Mouse (Mus musculus) kidney, embryonic 15.5 days (tissue): ENCODE data around the gene Mrps9. TPM values are rescaled to one million over a fixed set of nuclear protein-coding genes. Genes with fewer than 3 reads are reported as not detected.
A peak's percentile ranks its signal among the peaks of the same experiment; 100 is the strongest.

ENCODE experiments used
- ATAC-seq: fragments of 200-750 bp; cut with Nextera tagmentation; replicated peaks from 2 replicates; pipeline ENCODE4 v1.8.0; 2017; ENCODE audit warnings: moderate TSS enrichment; ENCODE audit not compliant: low FRiP score
- H3K27ac ChIP-seq: fragments of 300-500 bp; sonication (generic); 2 replicates; pipeline ENCODE4 v1.5.1; 2015; ENCODE audit warnings: mild to moderate bottlenecking, inconsistent platforms
- H3K27me3 ChIP-seq: fragments of 300-500 bp; sonication (generic); 2 replicates; pipeline ENCODE4 v1.6.1; 2015; ENCODE audit warnings: inconsistent platforms
- H3K36me3 ChIP-seq: fragments of 300-500 bp; sonication (generic); 2 replicates; pipeline ENCODE4 v1.6.1; 2015; ENCODE audit warnings: inconsistent platforms
- H3K4me1 ChIP-seq: fragments of 300-500 bp; sonication (generic); 2 replicates; pipeline ENCODE4 v1.6.1; 2015; ENCODE audit warnings: inconsistent platforms
- H3K4me2 ChIP-seq: fragments of 300-500 bp; sonication (generic); 2 replicates; pipeline ENCODE4 v1.6.1; 2015; ENCODE audit warnings: moderate library complexity, mild to moderate bottlenecking, inconsistent platforms
- H3K4me3 ChIP-seq: fragments of 300-500 bp; sonication (generic); replicated peaks from 2 replicates; pipeline ENCODE4 v1.5.1; 2015; ENCODE audit warnings: mild to moderate bottlenecking, inconsistent platforms
- H3K9ac ChIP-seq: fragments of 300-500 bp; sonication (generic); 2 replicates; pipeline ENCODE4 v1.6.1; 2015; ENCODE audit warnings: mild to moderate bottlenecking, inconsistent platforms
- H3K9me3 ChIP-seq: fragments of 300-500 bp; sonication (generic); replicated peaks from 2 replicates; pipeline ENCODE4 v1.6.1; 2016; ENCODE audit warnings: inconsistent platforms
- WGBS: fragments of 180-500 bp; shearing (Covaris S2); methylation state at CpG from one replicate; pipeline ENCODE4 v1.1.7; 2015; ENCODE audit warnings: mixed read lengths; 5-methylcytosine and 5-hydroxymethylcytosine counted together
- polyA plus RNA-seq: library from polyadenylated mRNA; unstranded; fragments of >200 nt; fragmentation: Nextera tagmentation; extraction: Ambion mirVana; gene quantifications from 2 replicates; pipeline ENCODE4 v1.2.1, GENCODE M21; 2015

The Mrps9 gene
- polyA plus RNA-seq, 1 experiment from 2014 or later, result 58.8 TPM

- 0 out of 2 replicates have a peak, but pooled peaks cover 3% of the 10 kb centered on the region for H3K27me3 ChIP-seq
- no peak overlapping the region for H3K4me2 ChIP-seq
- H3K9ac ChIP-seq, result no peak overlapping the region
- 0 out of 2 replicates have a peak, but pooled peaks have one; percentile 38 for ATAC-seq
- 17% methylated on average over 4 of the region's 4 CpGs for WGBS
- no peaks in the 10 kb centered on the region for H3K36me3 ChIP-seq
- no peak overlapping the region for H3K4me3 ChIP-seq
- H3K4me1 ChIP-seq, result peaks cover 12% of the 10 kb centered on the region
- H3K9me3 ChIP-seq, result no peaks in the 10 kb centered on the region
- H3K27ac ChIP-seq, result no peak overlapping the region
Measured at GRCm38 (mm10) chr1:42915062-42915461, 64.0 kb downstream of the Mrps9 start.

DNA sequence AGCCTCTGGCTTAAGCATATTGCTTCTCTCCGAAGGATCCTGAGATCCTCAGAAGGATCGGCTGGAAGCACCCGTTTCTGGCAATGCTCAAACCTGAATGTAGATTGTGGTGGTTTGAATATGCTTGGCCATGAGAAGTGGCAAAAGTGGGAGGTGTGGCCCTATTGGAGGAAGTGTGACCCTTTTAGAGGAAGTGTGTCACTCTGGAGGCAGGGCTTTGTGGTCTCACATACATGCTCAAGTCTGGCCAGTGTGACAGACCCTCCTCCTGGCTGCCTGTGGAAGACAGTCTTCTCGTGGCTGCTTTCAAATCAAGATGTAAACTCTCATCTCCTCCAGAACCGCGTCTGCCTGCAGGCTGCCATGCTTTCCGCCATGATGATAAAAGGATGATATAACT, 65.7 kb downstream of the Mrps9 start:
- peaks cover 5% of the 10 kb centered on the region; the same call in 1 of the 2 replicates for H3K4me1 ChIP-seq
- H3K9me3 ChIP-seq, result no peaks in the 10 kb centered on the region
- ATAC-seq, result no peak
- H3K4me3 ChIP-seq, result no peak overlapping the region
- 81% methylated on average over 7 of the region's 7 CpGs for WGBS
- H3K9ac ChIP-seq, result no peak overlapping the region
- H3K27ac ChIP-seq, result no peak overlapping the region
- no peak overlapping the region for H3K4me2 ChIP-seq
- H3K36me3 ChIP-seq, result no peaks in the 10 kb centered on the region
- H3K27me3 ChIP-seq, result 0 out of 2 replicates have a peak, but pooled peaks cover 3% of the 10 kb centered on the region

GRCm38 (mm10) chr1:42917908-42918307, 66.9 kb downstream of the Mrps9 start:
- peak; percentile 68; the same call in 1 of the 2 replicates for ATAC-seq
- peak overlapping the region; percentile 20 for H3K4me2 ChIP-seq
- H3K36me3 ChIP-seq, result no peaks in the 10 kb centered on the region
- 0 out of 2 replicates have a peak, but pooled peaks cover 3% of the 10 kb centered on the region for H3K27me3 ChIP-seq
- 22% methylated on average over 4 of the region's 4 CpGs for WGBS
- no peak overlapping the region for H3K27ac ChIP-seq
- H3K4me1 ChIP-seq, result peaks cover 5% of the 10 kb centered on the region; the same call in 1 of the 2 replicates
- H3K9ac ChIP-seq, result no peak overlapping the region
- H3K4me3 ChIP-seq, result no peak overlapping the region
- H3K9me3 ChIP-seq, result no peaks in the 10 kb centered on the region

DNA sequence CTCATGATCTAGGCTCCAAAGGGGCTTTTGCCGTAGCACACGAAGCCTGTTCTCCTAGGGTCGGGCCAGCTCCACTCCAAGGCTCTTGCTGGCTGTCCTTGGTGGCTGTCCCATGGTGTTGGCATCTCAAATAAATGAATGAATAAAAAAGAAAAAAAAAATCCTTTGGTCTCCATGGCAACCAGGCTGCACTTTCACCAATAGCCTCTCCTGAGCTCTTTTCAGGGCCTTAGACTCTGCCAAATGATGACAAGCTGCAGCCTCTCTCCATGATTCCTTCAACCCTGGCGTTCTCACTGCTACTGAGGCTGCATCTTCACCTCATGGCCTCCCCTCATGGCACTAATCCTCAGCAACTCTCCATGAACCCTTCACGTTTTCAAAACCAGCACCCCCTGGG, 72.9 kb downstream of the Mrps9 start:
- Histone ChIP-seq H3K4me3 (no peak overlapping the region), H3K27me3 (no peaks in the 10 kb centered on the region), H3K27ac (no peak overlapping the region), H3K9ac (no peak overlapping the region), H3K4me2 (no peak overlapping the region), H3K9me3 (no peaks in the 10 kb centered on the region), H3K4me1 (no peaks in the 10 kb centered on the region), H3K36me3 (no peaks in the 10 kb centered on the region)
- no peak for ATAC-seq
- 78% methylated on average over 5 of the region's 5 CpGs for WGBS

DNA sequence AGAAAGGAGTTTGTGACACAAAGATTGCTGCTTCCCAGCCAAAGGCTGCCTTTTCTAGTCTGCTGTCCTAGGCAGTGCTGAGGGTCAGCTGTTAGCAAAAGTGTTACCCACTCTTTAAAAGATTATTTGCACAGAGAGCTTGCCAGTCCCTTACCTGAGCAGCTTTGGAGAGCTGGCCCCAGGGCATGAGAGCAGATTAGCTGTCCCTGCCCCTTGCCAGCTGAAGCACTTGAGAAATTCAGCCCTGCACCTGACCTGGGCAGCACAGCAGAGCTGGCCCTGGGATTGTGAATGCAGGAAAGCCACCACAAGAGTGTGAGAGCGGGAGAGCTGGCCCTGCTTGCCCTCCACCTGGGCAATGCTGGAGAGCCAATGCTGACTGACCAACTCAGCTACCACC, 82.6 kb downstream of the Mrps9 start:
- Histone ChIP-seq H3K9ac (no peak overlapping the region), H3K36me3 (no peaks in the 10 kb centered on the region), H3K27me3 (no peaks in the 10 kb centered on the region), H3K9me3 (no peaks in the 10 kb centered on the region), H3K4me1 (no peaks in the 10 kb centered on the region), H3K4me2 (no peak overlapping the region), H3K4me3 (no peak overlapping the region), H3K27ac (no peak overlapping the region)
- WGBS, result 76% methylated on average over 1 of the region's 1 CpGs
- ATAC-seq, result no peak

DNA sequence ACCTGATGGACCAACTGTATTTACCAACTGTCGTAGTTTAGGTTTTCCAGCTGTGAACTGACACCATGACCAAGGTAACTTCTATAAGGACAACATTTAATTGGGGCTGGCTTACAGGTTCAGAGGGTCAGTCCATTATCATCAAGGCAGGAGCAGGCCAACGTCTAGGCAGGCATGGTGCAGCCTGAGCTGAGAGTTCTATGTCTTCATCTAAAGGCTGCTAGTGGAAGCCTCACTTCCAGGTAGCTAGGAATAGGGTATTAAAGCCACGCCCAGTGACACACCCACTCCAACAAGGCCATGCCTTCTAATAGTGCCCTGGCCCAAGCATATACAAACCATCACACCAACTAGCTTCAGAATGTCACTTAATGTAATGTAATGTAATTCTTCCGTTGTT, 97.5 kb downstream of the Mrps9 start:
- Histone ChIP-seq H3K36me3 (no peaks in the 10 kb centered on the region), H3K4me3 (no peak overlapping the region), H3K9ac (no peak overlapping the region), H3K27ac (peak overlapping the region; percentile 73), H3K27me3 (0 out of 2 replicates have a peak, but pooled peaks cover 6% of the 10 kb centered on the region), H3K4me2 (no peak overlapping the region), H3K9me3 (no peaks in the 10 kb centered on the region), H3K4me1 (peaks cover 30% of the 10 kb centered on the region)
- 54% methylated on average over 4 of the region's 4 CpGs for WGBS
- 0 out of 2 replicates have a peak, but pooled peaks have one; percentile 16 for ATAC-seq

GRCm38 (mm10) chr1:42952734-42953481, 101.9 kb downstream of the Mrps9 start, which contains the start of gene Gpr45:
Gene Gpr45 (plus strand): TSS chr1:42952872.
- H3K27me3 ChIP-seq, result 0 out of 2 replicates have a peak, but pooled peaks cover 6% of the 10 kb centered on the region
- no peaks in the 10 kb centered on the region for H3K9me3 ChIP-seq
- peak; percentile 88 for ATAC-seq
- H3K36me3 ChIP-seq, result no peaks in the 10 kb centered on the region
- H3K9ac ChIP-seq, result peak within 1 kb of the TSS; percentile 73
- peak within 1 kb of the TSS; percentile 90 for H3K4me3 ChIP-seq
- peaks cover 33% of the 10 kb centered on the region for H3K4me1 ChIP-seq
- peak within 1 kb of the TSS; percentile 96 for H3K4me2 ChIP-seq
- peak within 1 kb of the TSS; percentile 83 for H3K27ac ChIP-seq
- WGBS, result under 1% methylated on average over 57 of the region's 71 CpGs

DNA sequence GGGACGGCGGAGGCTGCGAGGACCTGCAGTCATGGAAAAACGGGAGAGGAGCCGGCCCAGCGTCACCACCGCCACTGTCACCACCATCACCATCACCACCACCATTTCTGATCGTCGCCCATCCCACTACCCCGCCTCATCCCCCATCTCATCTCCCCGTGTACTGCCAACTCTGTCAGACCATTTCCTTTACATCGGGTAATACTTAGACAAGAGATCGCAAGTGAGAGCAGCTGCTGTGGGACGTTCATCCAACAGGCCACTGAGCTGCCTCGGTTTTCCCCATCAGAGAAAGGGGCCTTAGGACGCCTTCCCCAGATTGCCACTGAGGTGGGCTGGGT, 102.4 kb downstream of the Mrps9 start:
- Histone ChIP-seq H3K4me1 (peaks cover 29% of the 10 kb centered on the region), H3K4me3 (peak overlapping the region; percentile 90), H3K4me2 (peak overlapping the region; percentile 96), H3K9ac (peak overlapping the region; percentile 73), H3K36me3 (no peaks in the 10 kb centered on the region), H3K9me3 (no peaks in the 10 kb centered on the region), H3K27me3 (0 out of 2 replicates have a peak, but pooled peaks cover 6% of the 10 kb centered on the region), H3K27ac (peak overlapping the region; percentile 83)
- WGBS, result 1% methylated on average over 16 of the region's 16 CpGs
- ATAC-seq, result peak; percentile 20

Other genes with a start within 250 kb of the Mrps9 start
- 8.9 and 9.2 TPM in 2 replicates for gene Pou3f3, start 155.5 kb upstream of the Mrps9 start, polyA plus RNA-seq
- 13.1 and 13.4 TPM in 2 replicates for gene Gpr45, start 101.6 kb downstream of the Mrps9 start, polyA plus RNA-seq
- 11.0 and 11.5 TPM in 2 replicates for gene Tgfbrap1, start 247.4 kb downstream of the Mrps9 start, polyA plus RNA-seq
- gene AI597479, start 247.5 kb downstream of the Mrps9 start, polyA plus RNA-seq, result 31.0 and 31.7 TPM in 2 replicates